Mouse (Mus musculus) right cerebral cortex, postnatal 25 days (tissue): ENCODE results near the gene Aatk.

ENCODE experiments used
- DNase-seq: peaks from one replicate; pipeline ENCODE4 v3.0.0; 2022

The Aatk gene

GRCm38 (mm10) chr11:119986751-119987425 lies 60.1 kb downstream of the Aatk start:
- DNase-seq = no peak

GRCm38 (mm10) chr11:119983151-119983550 lies 63.8 kb downstream of the Aatk start:
- no peak for DNase-seq

- DNase-seq = no peak
Measured at GRCm38 (mm10) chr11:119982236-119982635, 64.7 kb downstream of the Aatk start.

- DNase-seq = no peak
Measured at GRCm38 (mm10) chr11:119981769-119982168, 65.2 kb downstream of the Aatk start.

- DNase-seq = no peak
Measured at GRCm38 (mm10) chr11:119979596-119980385, 67.2 kb downstream of the Aatk start.

GRCm38 (mm10) chr11:119978701-119979100 lies 68.3 kb downstream of the Aatk start:
- DNase-seq = no peak

GRCm38 (mm10) chr11:119975739-119976501 lies 71.0 kb downstream of the Aatk start:
- no peak for DNase-seq

- no peak for DNase-seq
Measured at GRCm38 (mm10) chr11:119973789-119974188, 73.2 kb downstream of the Aatk start.

- DNase-seq = no peak
Measured at GRCm38 (mm10) chr11:119970021-119970851, 76.7 kb downstream of the Aatk start.

- DNase-seq = no peak
Measured at GRCm38 (mm10) chr11:119967892-119968291, 79.1 kb downstream of the Aatk start.

- DNase-seq = no peak
Measured at GRCm38 (mm10) chr11:119967401-119967800, 79.6 kb downstream of the Aatk start.

- DNase-seq = no peak
Measured at GRCm38 (mm10) chr11:119966294-119966693, 80.7 kb downstream of the Aatk start.

GRCm38 (mm10) chr11:119965053-119965452 lies 81.9 kb downstream of the Aatk start:
- no peak for DNase-seq

GRCm38 (mm10) chr11:119961511-119961910 lies 85.5 kb downstream of the Aatk start:
- no peak for DNase-seq

- no peak for DNase-seq
Measured at GRCm38 (mm10) chr11:119960671-119961070, 86.3 kb downstream of the Aatk start.

- DNase-seq = no peak
Measured at GRCm38 (mm10) chr11:119959714-119960113, 87.3 kb downstream of the Aatk start.

GRCm38 (mm10) chr11:119958856-119959255 lies 88.1 kb downstream of the Aatk start:
- no peak for DNase-seq
